Mouse (Mus musculus): ENCODE results near the gene BC030499. TPM values are rescaled to one million over a fixed set of nuclear protein-coding genes. Genes with fewer than 3 reads are reported as not detected.
"Not testable (repeated sequence)": the region's sequence is repeated elsewhere in the genome, so short reads cannot be mapped to it uniquely, and the experiment has no call there.

The BC030499 gene
- polyA plus RNA-seq, 1 experiment from 2014 or later: 0.22 TPM

GRCm38 (mm10) chr11:78265571-78265970 is 25.1 kb upstream of the BC030499 start:
- Histone ChIP-seq H3K27me3 (no peaks in the 10 kb centered on the region), H3K4me3 (replicated peaks) (no peak overlapping the region), H3K4me2 (no peak overlapping the region), H3K4me1 (replicated peaks) (peaks cover 20% of the 10 kb centered on the region), H3K9ac (no peak overlapping the region), H3K36me3 (replicated peaks) (peaks cover 68% of the 10 kb centered on the region), H3K9me3 (replicated peaks) (no peaks in the 10 kb centered on the region), H3K27ac (replicated peaks) (no peak overlapping the region)
- no peak for ATAC-seq (ENCODE audit: insufficient read depth)
- WGBS (ENCODE audit: insufficient replicate concordance): 81% methylated on average over 6 of the region's 6 CpGs

DNA sequence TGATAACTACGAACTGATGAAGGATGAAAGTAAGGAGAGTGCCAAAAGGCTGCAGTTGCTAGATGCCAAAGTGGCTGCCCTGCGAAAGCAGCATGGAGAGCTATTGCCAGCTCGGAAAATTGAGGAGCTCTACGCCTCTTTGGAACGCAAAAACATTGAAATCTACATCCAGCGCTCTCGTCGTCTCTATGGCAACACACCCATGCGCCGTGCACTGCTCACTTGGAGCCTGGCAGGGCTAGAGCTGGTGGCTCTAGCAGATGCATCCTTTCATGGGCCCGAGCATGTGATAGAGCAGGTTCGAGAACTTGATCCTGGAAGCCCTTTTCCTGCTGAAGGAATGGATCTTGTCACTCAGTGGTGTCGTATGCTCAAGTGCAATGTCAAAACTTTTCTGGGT is 18.7 kb upstream of the BC030499 start:
- H3K4me2 ChIP-seq: no peak overlapping the region
- no peak overlapping the region for H3K27ac ChIP-seq (replicated peaks)
- H3K36me3 ChIP-seq (replicated peaks): peaks cover 95% of the 10 kb centered on the region
- ATAC-seq (ENCODE audit: insufficient read depth): no peak
- H3K4me3 ChIP-seq (replicated peaks): no peak overlapping the region
- no peaks in the 10 kb centered on the region for H3K9me3 ChIP-seq (replicated peaks)
- WGBS (ENCODE audit: insufficient replicate concordance): 86% methylated on average over 13 of the region's 13 CpGs
- H3K4me1 ChIP-seq (replicated peaks): no peaks in the 10 kb centered on the region
- H3K9ac ChIP-seq: no peak overlapping the region
- H3K27me3 ChIP-seq: no peaks in the 10 kb centered on the region

- Histone ChIP-seq H3K9ac (no peak overlapping the region), H3K36me3 (replicated peaks) (peaks cover 98% of the 10 kb centered on the region), H3K4me3 (replicated peaks) (no peak overlapping the region), H3K27ac (replicated peaks) (no peak overlapping the region), H3K4me1 (replicated peaks) (no peaks in the 10 kb centered on the region), H3K27me3 (no peaks in the 10 kb centered on the region), H3K4me2 (no peak overlapping the region), H3K9me3 (replicated peaks) (no peaks in the 10 kb centered on the region)
- no peak for ATAC-seq (ENCODE audit: insufficient read depth)
- 90% methylated on average over 1 of the region's 1 CpGs for WGBS (ENCODE audit: insufficient replicate concordance)
Observed at GRCm38 (mm10) chr11:78275596-78275995, 15.0 kb upstream of the BC030499 start.

DNA sequence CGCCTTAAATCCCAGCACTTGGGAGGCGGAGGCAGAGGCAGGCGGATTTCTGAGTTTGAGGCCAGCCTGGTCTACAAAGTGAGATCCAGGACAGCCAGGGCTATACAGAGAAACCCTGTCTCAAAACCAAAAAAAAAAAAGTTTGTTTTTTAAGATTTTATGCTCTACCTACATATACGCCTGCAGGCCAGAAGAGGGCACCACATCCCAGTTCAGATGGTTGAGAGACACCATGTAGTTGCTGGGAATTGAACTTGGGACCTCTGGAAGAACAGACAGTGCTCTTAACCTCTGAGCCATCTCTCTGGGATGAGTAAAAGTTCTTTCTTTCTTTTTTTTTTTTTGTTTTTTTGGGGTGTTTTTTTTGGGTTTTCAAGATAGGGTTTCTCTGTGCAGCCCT is 14.5 kb upstream of the BC030499 start:
- not testable (repeated sequence) for H3K4me1 ChIP-seq (replicated peaks); H3K9me3 ChIP-seq (replicated peaks); ATAC-seq (ENCODE audit: insufficient read depth); H3K4me3 ChIP-seq (replicated peaks); H3K27me3 ChIP-seq; H3K9ac ChIP-seq; H3K27ac ChIP-seq (replicated peaks); H3K4me2 ChIP-seq
- H3K36me3 ChIP-seq (replicated peaks): peaks cover 100% of the 10 kb centered on the region
- WGBS (ENCODE audit: insufficient replicate concordance): 88% methylated on average over 4 of the region's 4 CpGs

DNA sequence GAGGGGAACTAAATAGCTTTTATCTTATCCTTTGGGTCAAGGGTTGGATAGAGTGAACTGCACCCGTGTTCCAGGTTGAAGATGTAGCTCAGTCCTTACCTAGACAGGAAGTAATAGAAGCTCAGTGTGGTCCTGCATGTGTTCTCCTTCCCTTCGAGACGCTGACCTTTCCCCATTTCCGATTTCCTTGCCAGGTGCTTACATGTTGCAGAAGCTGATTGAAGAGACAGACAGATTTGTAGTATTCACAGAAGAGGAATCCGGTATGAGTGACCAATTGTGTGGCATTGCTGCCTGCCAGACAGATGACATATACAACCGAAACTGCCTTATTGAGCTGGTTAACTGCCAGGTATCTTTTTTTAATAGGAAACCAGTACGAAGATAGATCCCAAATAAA is 11.8 kb upstream of the BC030499 start:
- Histone ChIP-seq H3K4me2 (no peak overlapping the region), H3K9ac (no peak overlapping the region), H3K36me3 (replicated peaks) (peaks cover 92% of the 10 kb centered on the region), H3K4me1 (replicated peaks) (no peaks in the 10 kb centered on the region), H3K27me3 (no peaks in the 10 kb centered on the region), H3K9me3 (replicated peaks) (no peaks in the 10 kb centered on the region), H3K27ac (replicated peaks) (no peak overlapping the region), H3K4me3 (replicated peaks) (no peak overlapping the region)
- 74% methylated on average over 7 of the region's 7 CpGs for WGBS (ENCODE audit: insufficient replicate concordance)
- ATAC-seq (ENCODE audit: insufficient read depth): no peak

- Histone ChIP-seq H3K27me3 (no peaks in the 10 kb centered on the region), H3K9ac (no peak overlapping the region), H3K4me1 (replicated peaks) (no peaks in the 10 kb centered on the region), H3K36me3 (replicated peaks) (peaks cover 91% of the 10 kb centered on the region), H3K27ac (replicated peaks) (no peak overlapping the region), H3K9me3 (replicated peaks) (no peaks in the 10 kb centered on the region), H3K4me3 (replicated peaks) (no peak overlapping the region), H3K4me2 (no peak overlapping the region)
- no peak for ATAC-seq (ENCODE audit: insufficient read depth)
- WGBS (ENCODE audit: insufficient replicate concordance): 79% methylated on average over 4 of the region's 4 CpGs
Observed at GRCm38 (mm10) chr11:78279586-78279985, 11.1 kb upstream of the BC030499 start.

DNA sequence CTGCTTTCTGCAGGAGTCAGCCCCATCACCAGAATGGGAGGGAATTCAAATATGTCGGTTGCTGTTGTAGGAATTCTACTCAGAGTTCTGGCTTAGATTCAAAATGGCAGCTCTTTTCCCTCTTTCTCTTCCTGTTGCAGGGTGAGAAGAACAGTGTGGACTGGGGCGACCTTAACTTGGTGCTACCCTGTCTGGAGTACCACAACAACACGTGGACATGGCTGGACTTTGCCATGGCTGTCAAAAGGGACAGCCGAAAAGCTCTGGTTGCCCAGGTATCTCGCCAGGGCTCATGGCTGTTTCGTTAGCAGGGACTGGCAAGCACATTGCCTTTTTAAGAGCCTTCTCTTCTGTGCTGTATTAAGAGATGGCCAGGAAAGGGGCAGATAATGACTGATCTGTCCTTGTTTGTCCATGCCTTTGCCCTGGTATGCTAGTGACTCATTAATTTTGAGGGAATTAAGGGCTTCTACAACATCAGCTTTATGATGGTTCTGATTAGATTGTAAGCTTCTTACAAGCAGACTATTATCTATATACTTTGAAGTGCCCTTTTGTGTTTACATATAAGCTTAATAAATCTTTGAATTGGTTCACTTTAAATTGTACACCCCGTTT is 1.4 kb upstream of the BC030499 start:
- no peaks in the 10 kb centered on the region for H3K4me1 ChIP-seq (replicated peaks)
- 73% methylated on average over 7 of the region's 7 CpGs for WGBS (ENCODE audit: insufficient replicate concordance)
- no peaks in the 10 kb centered on the region for H3K9me3 ChIP-seq (replicated peaks)
- no peak overlapping the region for H3K4me2 ChIP-seq
- H3K4me3 ChIP-seq (replicated peaks): no peak overlapping the region
- H3K27ac ChIP-seq (replicated peaks): no peak overlapping the region
- no peak overlapping the region for H3K9ac ChIP-seq
- H3K27me3 ChIP-seq: no peaks in the 10 kb centered on the region
- peaks cover 75% of the 10 kb centered on the region for H3K36me3 ChIP-seq (replicated peaks)
- no peak for ATAC-seq (ENCODE audit: insufficient read depth)

GRCm38 (mm10) chr11:78294585-78294984 is 3.9 kb downstream of the BC030499 start:
- Histone ChIP-seq H3K4me2 (no peak overlapping the region), H3K9me3 (replicated peaks) (no peaks in the 10 kb centered on the region), H3K4me1 (replicated peaks) (no peaks in the 10 kb centered on the region), H3K27me3 (no peaks in the 10 kb centered on the region), H3K4me3 (replicated peaks) (no peak overlapping the region), H3K27ac (replicated peaks) (no peak overlapping the region), H3K36me3 (replicated peaks) (peaks cover 25% of the 10 kb centered on the region), H3K9ac (no peak overlapping the region)
- no peak for ATAC-seq (ENCODE audit: insufficient read depth)
- WGBS (ENCODE audit: insufficient replicate concordance): 73% methylated on average over 6 of the region's 6 CpGs

DNA sequence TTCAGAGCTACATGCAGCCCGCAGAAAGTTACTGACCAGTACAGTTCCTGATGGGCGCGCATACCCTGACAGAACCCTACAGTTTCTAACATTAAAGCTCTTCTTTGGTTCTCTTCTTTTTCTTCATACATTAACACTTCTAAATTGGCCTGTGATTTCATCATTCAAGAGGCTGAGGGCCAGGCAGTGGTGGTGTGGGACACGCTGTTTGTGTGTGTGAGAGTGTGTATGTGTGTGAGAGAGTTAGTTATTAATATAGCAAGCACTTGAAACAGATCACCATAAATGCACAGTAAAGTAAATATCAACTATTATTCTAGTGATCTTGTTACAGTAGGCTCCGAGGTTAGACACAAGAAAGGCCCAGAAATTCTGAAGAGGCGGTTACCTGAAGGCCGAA is 10.3 kb downstream of the BC030499 start:
- no peaks in the 10 kb centered on the region for H3K9me3 ChIP-seq (replicated peaks)
- H3K9ac ChIP-seq: peak overlapping the region; percentile 86
- H3K27ac ChIP-seq (replicated peaks): peak overlapping the region; percentile 85
- H3K27me3 ChIP-seq: no peaks in the 10 kb centered on the region
- peaks cover 35% of the 10 kb centered on the region for H3K4me1 ChIP-seq (replicated peaks)
- H3K4me3 ChIP-seq (replicated peaks): peak overlapping the region; percentile 90
- 73% methylated on average over 7 of the region's 7 CpGs for WGBS (ENCODE audit: insufficient replicate concordance)
- H3K36me3 ChIP-seq (replicated peaks): peaks cover 29% of the 10 kb centered on the region
- H3K4me2 ChIP-seq: peak overlapping the region; percentile 78
- peak; percentile 5; the same call in 1 of the 2 replicates for ATAC-seq (ENCODE audit: insufficient read depth)

DNA sequence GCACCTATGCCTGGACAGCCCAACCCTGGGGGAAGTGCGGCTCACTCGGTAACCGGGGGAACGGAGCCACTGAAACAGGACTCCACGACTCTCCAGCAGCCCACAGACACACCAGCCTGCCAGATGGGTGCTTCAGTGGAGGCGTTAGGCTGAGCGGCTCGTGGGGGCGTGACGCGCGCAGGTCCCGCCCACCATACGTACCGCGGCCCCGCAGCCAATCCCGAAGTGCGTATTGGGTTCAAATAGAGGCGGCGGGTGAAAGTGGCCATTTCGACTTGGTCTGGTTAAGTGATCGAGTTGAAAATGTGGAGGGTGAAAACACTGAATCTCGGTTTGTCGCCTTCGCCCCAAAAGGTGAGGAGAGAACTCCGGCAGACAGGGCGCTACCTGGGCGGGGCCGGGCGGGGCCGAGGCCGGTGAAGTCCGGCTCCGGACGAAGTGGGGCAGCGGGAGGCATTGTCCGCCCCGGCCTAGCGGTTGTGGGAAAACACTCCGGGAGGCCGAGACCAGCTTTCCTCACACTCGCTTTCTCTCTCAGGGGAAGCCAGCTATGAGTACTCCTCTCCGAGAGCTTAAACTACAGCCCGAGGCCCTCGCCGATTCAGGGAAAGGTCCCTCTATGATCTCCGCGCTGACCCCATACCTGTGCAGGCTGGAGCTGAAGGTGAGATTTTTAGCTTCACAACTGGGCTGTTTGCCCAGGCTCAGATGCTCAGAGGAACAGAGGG is 10.9 kb downstream of the BC030499 start, which contains the start of gene Spag5:
Spag5 (plus strand) TSS at position 173 of the 728 bp plus-strand sequence.
- H3K4me2 ChIP-seq: peak within 1 kb of the TSS; percentile 78
- no peaks in the 10 kb centered on the region for H3K27me3 ChIP-seq
- H3K9me3 ChIP-seq (replicated peaks): no peaks in the 10 kb centered on the region
- H3K4me3 ChIP-seq (replicated peaks): peak within 1 kb of the TSS; percentile 90
- ATAC-seq (ENCODE audit: insufficient read depth): peak; percentile 98
- peaks cover 35% of the 10 kb centered on the region for H3K36me3 ChIP-seq (replicated peaks)
- under 1% methylated on average over 49 of the region's 49 CpGs for WGBS (ENCODE audit: insufficient replicate concordance)
- peaks cover 40% of the 10 kb centered on the region for H3K4me1 ChIP-seq (replicated peaks)
- peak within 1 kb of the TSS; percentile 85 for H3K27ac ChIP-seq (replicated peaks)
- peak within 1 kb of the TSS; percentile 86 for H3K9ac ChIP-seq

DNA sequence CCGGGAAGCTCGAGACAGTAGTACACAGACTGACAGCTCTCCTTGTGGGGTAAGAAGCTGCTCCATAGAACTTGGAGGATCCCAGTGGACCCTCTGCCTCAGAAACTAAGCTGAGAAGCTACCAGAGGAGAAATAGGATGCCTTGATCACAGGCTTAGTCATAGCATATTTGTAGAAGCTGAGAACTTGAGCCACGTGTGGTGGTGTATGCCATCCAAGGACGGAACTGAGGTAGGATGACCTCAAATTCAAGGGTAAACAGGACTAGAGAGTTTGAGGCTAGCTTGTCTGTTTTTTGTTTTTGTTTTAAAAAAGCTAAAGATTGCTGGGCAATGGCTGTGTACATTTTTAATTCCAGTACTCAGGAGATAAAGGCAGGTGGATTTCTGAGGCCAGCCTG is 14.6 kb downstream of the BC030499 start:
- WGBS (ENCODE audit: insufficient replicate concordance): 83% methylated on average over 4 of the region's 4 CpGs
- no peaks in the 10 kb centered on the region for H3K27me3 ChIP-seq
- peak overlapping the region; percentile 43 for H3K4me2 ChIP-seq
- H3K9ac ChIP-seq: no peak overlapping the region
- peaks cover 51% of the 10 kb centered on the region for H3K4me1 ChIP-seq (replicated peaks)
- ATAC-seq (ENCODE audit: insufficient read depth): no peak
- H3K27ac ChIP-seq (replicated peaks): no peak overlapping the region
- H3K36me3 ChIP-seq (replicated peaks): peaks cover 71% of the 10 kb centered on the region
- H3K9me3 ChIP-seq (replicated peaks): no peaks in the 10 kb centered on the region
- H3K4me3 ChIP-seq (replicated peaks): peak overlapping the region; percentile 23
